Mouse (Mus musculus) layer of hippocampus, postnatal 25 days (tissue): ENCODE results near the gene Zdhhc24. TPM values are rescaled to one million over a fixed set of nuclear protein-coding genes. Genes with fewer than 3 reads are reported as not detected.

Experiments
- total RNA-seq, 2 experiments: library from RNA; stranded (reverse); gene quantifications; 2 replicates each; pipeline ENCODE4 v1.2.3; 2021

The Zdhhc24 gene
- total RNA-seq, 2 experiments from 2014 or later, result 24.9 to 25.5 TPM

Other genes starting within 250 kb of the Zdhhc24 start
- gene Gm960, start 180.0 kb upstream of the Zdhhc24 start, total RNA-seq, result 1 to 10 TPM; 1.1 to 2.5 TPM
- gene Sptbn2, start 167.5 kb upstream of the Zdhhc24 start, total RNA-seq, result 100 to 1,000 TPM; 615 to 659 TPM
- gene Rbm4b, start 122.2 kb upstream of the Zdhhc24 start, total RNA-seq, result 10 to 100 TPM; 18.2 to 18.8 TPM
- gene Rbm4, start 84.8 kb upstream of the Zdhhc24 start, total RNA-seq, result 10 to 100 TPM; 81.1 to 82.0 TPM
- gene Gm21992, start 67.1 kb upstream of the Zdhhc24 start, total RNA-seq, result 10 to 100 TPM; 21.2 to 28.3 TPM
- 10 to 100 TPM; 53.0 to 53.9 TPM for gene Rbm14, start 67.0 kb upstream of the Zdhhc24 start, total RNA-seq
- gene Ccs, start 39.3 kb upstream of the Zdhhc24 start, total RNA-seq, result 10 to 100 TPM; 30.6 to 37.8 TPM
- gene Ccdc87, start 39.3 kb upstream of the Zdhhc24 start, total RNA-seq, result 1 to 10 TPM; 1.8 to 2.2 TPM
- gene Ctsf, start 23.5 kb upstream of the Zdhhc24 start, total RNA-seq, result 100 to 1,000 TPM; 113 to 118 TPM
- gene Actn3, start 759 bp upstream of the Zdhhc24 start, total RNA-seq, result under 1 TPM; 0.84 to 0.89 TPM
- gene Bbs1, start 28.0 kb downstream of the Zdhhc24 start, total RNA-seq, result 10 to 100 TPM; 37.4 to 41.9 TPM
- 10 to 100 TPM; 41.0 to 43.5 TPM for gene Dpp3, start 49.6 kb downstream of the Zdhhc24 start, total RNA-seq
- gene Peli3, start 64.5 kb downstream of the Zdhhc24 start, total RNA-seq, result 10 to 100 TPM; 20.2 to 20.9 TPM
- gene Mrpl11, start 83.5 kb downstream of the Zdhhc24 start, total RNA-seq, result 10 to 100 TPM; 60.5 to 71.1 TPM
- gene Npas4, start 111.6 kb downstream of the Zdhhc24 start, total RNA-seq, result 1 to 10 TPM; 5.7 to 6.6 TPM
- 10 to 100 TPM; 14.2 to 17.6 TPM for gene Slc29a2, start 145.2 kb downstream of the Zdhhc24 start, total RNA-seq
- gene B4gat1, start 160.2 kb downstream of the Zdhhc24 start, total RNA-seq, result 100 to 1,000 TPM; 131 to 132 TPM
- 1 to 10 TPM; 5.0 to 5.3 TPM for gene AC124502.3, start 160.2 kb downstream of the Zdhhc24 start, total RNA-seq
- gene Brms1, start 162.7 kb downstream of the Zdhhc24 start, total RNA-seq, result 10 to 100 TPM; 19.2 to 21.4 TPM
- 100 to 1,000 TPM; 109 to 114 TPM for gene Rin1, start 171.8 kb downstream of the Zdhhc24 start, total RNA-seq
- gene Cd248, start 189.4 kb downstream of the Zdhhc24 start, total RNA-seq, result 1 to 10 TPM; 4.3 to 5.1 TPM
- gene Tmem151a, start 206.9 kb downstream of the Zdhhc24 start, total RNA-seq, result 100 to 1,000 TPM; 131 to 138 TPM
- 10 to 100 TPM; 24.5 to 24.7 TPM for gene Yif1a, start 209.9 kb downstream of the Zdhhc24 start, total RNA-seq
- gene Cnih2, start 219.9 kb downstream of the Zdhhc24 start, total RNA-seq, result 100 to 1,000 TPM; 754 to 774 TPM
- 100 to 1,000 TPM; 173 TPM for gene Rab1b, start 228.4 kb downstream of the Zdhhc24 start, total RNA-seq
- gene Klc2, start 239.9 kb downstream of the Zdhhc24 start, total RNA-seq, result 100 to 1,000 TPM; 214 to 222 TPM